Mouse (Mus musculus): ENCODE measurements at regions not wholly inside any gene's neighbourhood (a gene's known extent, or its start where the extent isn't known, plus 50 kb on each side); places are given as distances from the start of the nearest gene placed in this dataset.
A peak's percentile ranks its signal among the peaks of the same experiment; 100 is the strongest.

- no peak for DNase-seq
Observed at GRCm38 (mm10) chr1:24832246-24832645, 153.8 kb downstream of the Lmbrd1 start.

GRCm38 (mm10) chr1:24866877-24867276, 188.4 kb downstream of the Lmbrd1 start:
- peak in 1 of 2 experiments; percentile 1 for DNase-seq

- DNase-seq, result no peak
Observed at GRCm38 (mm10) chr1:24869772-24870171, 191.3 kb downstream of the Lmbrd1 start.

- DNase-seq, result no peak
Observed at GRCm38 (mm10) chr1:24870685-24871417, 192.4 kb downstream of the Lmbrd1 start.

- DNase-seq, result no peak
Observed at GRCm38 (mm10) chr1:24877014-24877413, 198.6 kb downstream of the Lmbrd1 start.

- no peak for DNase-seq
Observed at GRCm38 (mm10) chr1:24883638-24884037, 205.2 kb downstream of the Lmbrd1 start.

GRCm38 (mm10) chr1:24901278-24901677, 222.8 kb downstream of the Lmbrd1 start:
- peak; percentile 54 to 56 for DNase-seq

GRCm38 (mm10) chr1:24938303-24939263, 260.2 kb downstream of the Lmbrd1 start:
- DNase-seq, result no peak

- DNase-seq, result no peak
Observed at GRCm38 (mm10) chr1:24942757-24943296, 264.4 kb downstream of the Lmbrd1 start.

GRCm38 (mm10) chr1:24943451-24943850, 265.0 kb downstream of the Lmbrd1 start:
- DNase-seq, result no peak

GRCm38 (mm10) chr1:24972681-24973080, 294.3 kb downstream of the Lmbrd1 start:
- DNase-seq, result no peak

- DNase-seq, result no peak
Observed at GRCm38 (mm10) chr1:25008456-25009169, 330.2 kb downstream of the Lmbrd1 start.

- no peak for DNase-seq
Observed at GRCm38 (mm10) chr1:25012754-25013153, 334.3 kb downstream of the Lmbrd1 start.

Data from adrenal gland, postnatal 36 days (tissue).